Mouse (Mus musculus) subcutaneous adipose tissue, adult 2 months (tissue): ENCODE measurements around the gene Panx3. TPM values are rescaled to one million over a fixed set of nuclear protein-coding genes. Genes with fewer than 3 reads are reported as not detected.

Experiments used
- polyA plus RNA-seq: library from polyadenylated mRNA; depleted of rRNA; stranded (reverse); fragments of >200 nt; gene quantifications from 2 replicates; pipeline ENCODE4 v1.2.3, GENCODE M21; 2012; ENCODE audit warnings: low replicate concordance; rRNA removed

The Panx3 gene
- not detected in 2 replicates for polyA plus RNA-seq

GRCm38 (mm10) chr9:37669115-37669514 is at the start of gene Panx3:
Gene Panx3, minus strand, starts transcription at chr9:37669235.

GRCm38 (mm10) chr9:37716150-37716549 is 47.1 kb upstream of the Panx3 start, which contains the start of gene Olfr160:
Gene Olfr160, minus strand, starts transcription at chr9:37716250.

GRCm38 (mm10) chr9:37656931-37657481 is 12.0 kb downstream of the Panx3 start, which contains the start of gene Tbrg1:
Gene Tbrg1, minus strand, starts transcription at chr9:37657312.

GRCm38 (mm10) chr9:37613182-37613910 is 55.7 kb downstream of the Panx3 start, which contains the start of gene Spa17:
Gene Spa17, minus strand, starts transcription at chr9:37613722.

Other genes starting within 250 kb of the Panx3 start
- 0.12 TPM in 1 of 2 replicates, not detected in the other for gene Robo3, start 236.0 kb downstream of the Panx3 start, polyA plus RNA-seq
- 11.5 and 26.4 TPM in 2 replicates for gene Msantd2, start 179.9 kb downstream of the Panx3 start, polyA plus RNA-seq
- gene Esam, start 141.2 kb downstream of the Panx3 start, polyA plus RNA-seq, result 102 and 205 TPM in 2 replicates
- gene Vsig2, start 130.0 kb downstream of the Panx3 start, polyA plus RNA-seq, result 22.8 and 43.7 TPM in 2 replicates
- gene Nrgn, start 116.3 kb downstream of the Panx3 start, polyA plus RNA-seq, result 4.0 and 4.5 TPM in 2 replicates
- gene Siae, start 113.5 kb downstream of the Panx3 start, polyA plus RNA-seq, result 11.2 and 16.4 TPM in 2 replicates
- gene Spa17, start 55.5 kb downstream of the Panx3 start, polyA plus RNA-seq, result 0.77 and 0.95 TPM in 2 replicates
- 56.3 and 71.0 TPM in 2 replicates for gene Tbrg1, start 11.9 kb downstream of the Panx3 start, polyA plus RNA-seq
- gene Olfr160, start 47.0 kb upstream of the Panx3 start, polyA plus RNA-seq, result not detected in 2 replicates
- gene Olfr874, start 75.9 kb upstream of the Panx3 start, polyA plus RNA-seq, result not detected in 2 replicates
- not detected in 2 replicates for gene Olfr875, start 102.6 kb upstream of the Panx3 start, polyA plus RNA-seq
- gene Olfr876, start 133.8 kb upstream of the Panx3 start, polyA plus RNA-seq, result not detected in 2 replicates
- 0.82 TPM in 1 of 2 replicates, not detected in the other for gene Olfr877, start 185.0 kb upstream of the Panx3 start, polyA plus RNA-seq
- gene Olfr145, start 227.5 kb upstream of the Panx3 start, polyA plus RNA-seq, result not detected in 2 replicates
- 0.44 TPM in 1 of 2 replicates, not detected in the other for gene Olfr878, start 248.6 kb upstream of the Panx3 start, polyA plus RNA-seq